Mouse (Mus musculus): ENCODE data around the gene Flna. TPM values are rescaled to one million over a fixed set of nuclear protein-coding genes. Genes with fewer than 3 reads are reported as not detected.
A peak's percentile ranks its signal among the peaks of the same experiment; 100 is the strongest.
"Not testable (repeated sequence)": the region's sequence is repeated elsewhere in the genome, so short reads cannot be mapped to it uniquely, and the experiment has no call there.

Flna gene
- polyA plus RNA-seq, 1 experiment from 2014 or later, result 170 TPM

- no peaks in the 10 kb centered on the region for H3K27me3 ChIP-seq (ENCODE audit: control insufficient read depth, insufficient read depth, low read length)
- H3K4me1 ChIP-seq (ENCODE audit: control insufficient read depth, insufficient read depth, low read length), result no peaks in the 10 kb centered on the region
- H3K9ac ChIP-seq (ENCODE audit: low read depth, low read length), result peak overlapping the region; percentile 70
- peak overlapping the region; percentile 71 for H3K4me2 ChIP-seq
- 40% methylated on average over 3 of the region's 3 CpGs for WGBS (ENCODE audit: insufficient replicate concordance)
- H3K27ac ChIP-seq (ENCODE audit: low read depth, low read length), result peak overlapping the region; percentile 68; the same call in 1 of the 2 replicates
- ATAC-seq (replicated peaks; ENCODE audit: insufficient number of reproducible peaks, low FRiP score, low TSS enrichment), result no peak
- H3K9me3 ChIP-seq (replicated peaks; ENCODE audit: control insufficient read depth, low read length), result no peaks in the 10 kb centered on the region
- H3K4me3 ChIP-seq (ENCODE audit: low read depth, low read length), result peak overlapping the region; percentile 59
- H3K36me3 ChIP-seq (ENCODE audit: control insufficient read depth, insufficient read depth, low read length), result peaks cover 17% of the 10 kb centered on the region
These were observed 5.8 kb downstream of the Flna start for GRCm38 (mm10) chrX:74243807-74244206.

DNA sequence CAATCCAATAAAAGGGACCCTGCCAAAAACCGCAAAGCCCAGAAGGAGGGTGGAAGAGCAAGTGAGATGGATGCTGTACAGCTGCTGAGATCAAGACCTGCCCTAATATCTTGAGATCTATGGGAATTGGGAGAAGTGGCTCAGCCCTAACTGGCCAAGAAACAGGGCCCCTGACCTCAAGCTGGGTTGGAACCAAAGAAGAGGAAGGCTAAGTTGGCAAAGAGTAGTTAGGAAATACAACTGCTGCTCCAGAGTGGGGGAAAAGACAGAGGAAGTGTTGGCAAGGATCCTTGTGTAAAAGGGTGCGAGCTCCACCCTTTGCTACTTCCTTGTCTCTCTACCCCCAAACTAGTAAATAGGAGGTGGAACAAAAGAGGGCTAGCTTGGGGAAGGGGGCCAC is 6.2 kb downstream of the Flna start:
- H3K4me1 ChIP-seq (ENCODE audit: control insufficient read depth, insufficient read depth, low read length), result no peaks in the 10 kb centered on the region
- peaks cover 17% of the 10 kb centered on the region for H3K36me3 ChIP-seq (ENCODE audit: control insufficient read depth, insufficient read depth, low read length)
- H3K4me3 ChIP-seq (ENCODE audit: low read depth, low read length), result peak overlapping the region; percentile 59; the same call in 1 of the 2 replicates
- H3K9me3 ChIP-seq (replicated peaks; ENCODE audit: control insufficient read depth, low read length), result no peaks in the 10 kb centered on the region
- peak overlapping the region; percentile 71 for H3K4me2 ChIP-seq
- 88% methylated on average over 2 of the region's 2 CpGs for WGBS (ENCODE audit: insufficient replicate concordance)
- ATAC-seq (replicated peaks; ENCODE audit: insufficient number of reproducible peaks, low FRiP score, low TSS enrichment), result no peak
- H3K9ac ChIP-seq (ENCODE audit: low read depth, low read length), result peak overlapping the region; percentile 70
- H3K27ac ChIP-seq (ENCODE audit: low read depth, low read length), result no peak overlapping the region; the same call in 1 of the 2 replicates
- H3K27me3 ChIP-seq (ENCODE audit: control insufficient read depth, insufficient read depth, low read length), result no peaks in the 10 kb centered on the region

GRCm38 (mm10) chrX:74240332-74240731 is 9.3 kb downstream of the Flna start:
- H3K27ac ChIP-seq (ENCODE audit: low read depth, low read length), result no peak overlapping the region
- no peak for ATAC-seq (replicated peaks; ENCODE audit: insufficient number of reproducible peaks, low FRiP score, low TSS enrichment)
- no peak overlapping the region for H3K9ac ChIP-seq (ENCODE audit: low read depth, low read length)
- no peaks in the 10 kb centered on the region for H3K9me3 ChIP-seq (replicated peaks; ENCODE audit: control insufficient read depth, low read length)
- peaks cover 25% of the 10 kb centered on the region for H3K36me3 ChIP-seq (ENCODE audit: control insufficient read depth, insufficient read depth, low read length)
- no peak overlapping the region for H3K4me3 ChIP-seq (ENCODE audit: low read depth, low read length)
- no peaks in the 10 kb centered on the region for H3K27me3 ChIP-seq (ENCODE audit: control insufficient read depth, insufficient read depth, low read length)
- no peak overlapping the region for H3K4me2 ChIP-seq
- 88% methylated on average over 4 of the region's 4 CpGs for WGBS (ENCODE audit: insufficient replicate concordance)
- H3K4me1 ChIP-seq (ENCODE audit: control insufficient read depth, insufficient read depth, low read length), result no peaks in the 10 kb centered on the region

DNA sequence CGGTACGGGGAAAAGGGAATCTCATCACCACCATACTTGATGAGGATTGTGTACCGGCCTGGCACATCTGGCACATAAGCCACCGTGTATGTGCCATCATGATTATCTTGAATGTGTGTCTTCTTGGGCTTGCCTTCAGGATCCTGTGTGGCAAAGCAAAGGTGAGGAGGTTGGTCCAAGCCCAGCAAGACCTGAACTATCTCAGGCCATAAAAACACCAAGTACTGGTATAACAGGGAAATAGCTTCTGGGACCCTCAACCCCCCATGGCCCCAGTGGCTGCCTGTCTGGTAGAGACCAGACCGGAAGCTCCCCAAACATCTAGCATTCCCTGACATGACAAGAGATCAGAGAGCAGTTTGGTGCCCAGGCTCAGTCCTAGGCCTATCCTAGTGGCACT is 16.4 kb downstream of the Flna start:
- H3K27me3 ChIP-seq (ENCODE audit: control insufficient read depth, insufficient read depth, low read length), result no peaks in the 10 kb centered on the region
- H3K4me2 ChIP-seq, result no peak overlapping the region
- no peak for ATAC-seq (replicated peaks; ENCODE audit: insufficient number of reproducible peaks, low FRiP score, low TSS enrichment)
- peaks cover 34% of the 10 kb centered on the region for H3K36me3 ChIP-seq (ENCODE audit: control insufficient read depth, insufficient read depth, low read length)
- no peaks in the 10 kb centered on the region for H3K4me1 ChIP-seq (ENCODE audit: control insufficient read depth, insufficient read depth, low read length)
- H3K9ac ChIP-seq (ENCODE audit: low read depth, low read length), result no peak overlapping the region
- H3K4me3 ChIP-seq (ENCODE audit: low read depth, low read length), result no peak overlapping the region
- H3K27ac ChIP-seq (ENCODE audit: low read depth, low read length), result no peak overlapping the region
- WGBS (ENCODE audit: insufficient replicate concordance), result 86% methylated on average over 5 of the region's 5 CpGs
- H3K9me3 ChIP-seq (replicated peaks; ENCODE audit: control insufficient read depth, low read length), result no peaks in the 10 kb centered on the region

DNA sequence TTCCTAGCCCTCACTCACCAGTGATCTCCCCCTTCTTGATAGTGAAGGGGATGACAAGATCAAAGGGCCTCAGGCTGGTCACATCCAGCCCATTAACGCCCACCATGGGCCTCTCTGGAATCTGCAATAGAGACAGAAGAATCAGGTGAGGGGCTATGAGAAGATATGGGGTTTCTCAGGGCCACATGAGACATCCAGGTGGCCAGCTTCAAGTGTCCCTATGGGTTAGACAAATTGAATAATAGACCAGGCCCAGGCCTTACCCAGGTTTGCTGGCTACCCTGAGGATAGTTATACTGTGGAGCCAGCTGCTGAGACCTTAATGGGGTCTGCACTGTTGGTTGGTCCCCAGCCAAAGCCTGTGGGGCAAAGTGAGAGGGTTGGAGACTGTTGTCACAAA is 19.6 kb downstream of the Flna start:
- Histone ChIP-seq H3K27me3 (ENCODE audit: control insufficient read depth, insufficient read depth, low read length) (no peaks in the 10 kb centered on the region), H3K4me1 (ENCODE audit: control insufficient read depth, insufficient read depth, low read length) (no peaks in the 10 kb centered on the region), H3K4me3 (ENCODE audit: low read depth, low read length) (no peak overlapping the region), H3K36me3 (ENCODE audit: control insufficient read depth, insufficient read depth, low read length) (peaks cover 25% of the 10 kb centered on the region), H3K9ac (ENCODE audit: low read depth, low read length) (no peak overlapping the region), H3K4me2 (no peak overlapping the region), H3K27ac (ENCODE audit: low read depth, low read length) (no peak overlapping the region), H3K9me3 (replicated peaks; ENCODE audit: control insufficient read depth, low read length) (no peaks in the 10 kb centered on the region)
- 44% methylated on average over 1 of the region's 1 CpGs for WGBS (ENCODE audit: insufficient replicate concordance)
- ATAC-seq (replicated peaks; ENCODE audit: insufficient number of reproducible peaks, low FRiP score, low TSS enrichment), result no peak

DNA sequence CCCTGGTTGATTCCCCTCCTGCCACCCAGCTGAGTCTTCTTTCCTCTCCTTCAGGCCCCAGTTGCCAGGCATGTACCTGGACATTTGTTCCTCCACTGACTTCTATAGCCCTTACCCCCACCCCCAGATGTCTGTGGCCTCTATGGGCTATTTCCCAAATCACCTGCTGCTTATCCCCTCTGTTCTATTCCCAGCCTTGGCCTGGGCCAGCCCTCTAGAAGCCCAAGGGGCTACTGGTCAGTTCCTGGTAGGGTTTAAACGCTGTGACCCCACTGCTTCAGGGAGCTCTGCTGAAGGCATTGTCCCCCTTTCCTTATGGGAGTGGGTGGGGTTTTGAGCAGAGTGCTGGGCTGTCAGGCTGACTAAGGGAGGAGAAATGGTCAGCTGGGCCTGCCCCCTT is 29.5 kb downstream of the Flna start:
- ATAC-seq (replicated peaks; ENCODE audit: insufficient number of reproducible peaks, low FRiP score, low TSS enrichment); H3K4me3 ChIP-seq (ENCODE audit: low read depth, low read length); H3K4me2 ChIP-seq; H3K27me3 ChIP-seq (ENCODE audit: control insufficient read depth, insufficient read depth, low read length); H3K4me1 ChIP-seq (ENCODE audit: control insufficient read depth, insufficient read depth, low read length); H3K9ac ChIP-seq (ENCODE audit: low read depth, low read length); H3K27ac ChIP-seq (ENCODE audit: low read depth, low read length); H3K9me3 ChIP-seq (replicated peaks; ENCODE audit: control insufficient read depth, low read length); H3K36me3 ChIP-seq (ENCODE audit: control insufficient read depth, insufficient read depth, low read length): not testable (repeated sequence)
- 41% methylated on average over 1 of the region's 1 CpGs for WGBS (ENCODE audit: insufficient replicate concordance)

GRCm38 (mm10) chrX:74219449-74219848 is 30.2 kb downstream of the Flna start:
- Histone ChIP-seq H3K36me3 (ENCODE audit: control insufficient read depth, insufficient read depth, low read length) (peaks cover 4% of the 10 kb centered on the region), H3K27me3 (ENCODE audit: control insufficient read depth, insufficient read depth, low read length) (no peaks in the 10 kb centered on the region), H3K4me3 (ENCODE audit: low read depth, low read length) (no peak overlapping the region), H3K9me3 (replicated peaks; ENCODE audit: control insufficient read depth, low read length) (no peaks in the 10 kb centered on the region), H3K4me1 (ENCODE audit: control insufficient read depth, insufficient read depth, low read length) (no peaks in the 10 kb centered on the region), H3K4me2 (no peak overlapping the region), H3K27ac (ENCODE audit: low read depth, low read length) (no peak overlapping the region), H3K9ac (ENCODE audit: low read depth, low read length) (no peak overlapping the region)
- ATAC-seq (replicated peaks; ENCODE audit: insufficient number of reproducible peaks, low FRiP score, low TSS enrichment), result no peak
- 50% methylated on average over 13 of the region's 13 CpGs for WGBS (ENCODE audit: insufficient replicate concordance)

GRCm38 (mm10) chrX:74218496-74218895 is 31.1 kb downstream of the Flna start:
- no peaks in the 10 kb centered on the region for H3K9me3 ChIP-seq (replicated peaks; ENCODE audit: control insufficient read depth, low read length)
- peaks cover 2% of the 10 kb centered on the region; the same call in 1 of the 2 replicates for H3K36me3 ChIP-seq (ENCODE audit: control insufficient read depth, insufficient read depth, low read length)
- no peaks in the 10 kb centered on the region for H3K4me1 ChIP-seq (ENCODE audit: control insufficient read depth, insufficient read depth, low read length)
- no peak overlapping the region for H3K4me2 ChIP-seq
- no peak overlapping the region for H3K4me3 ChIP-seq (ENCODE audit: low read depth, low read length)
- no peaks in the 10 kb centered on the region for H3K27me3 ChIP-seq (ENCODE audit: control insufficient read depth, insufficient read depth, low read length)
- ATAC-seq (replicated peaks; ENCODE audit: insufficient number of reproducible peaks, low FRiP score, low TSS enrichment), result no peak
- 81% methylated on average over 4 of the region's 4 CpGs for WGBS (ENCODE audit: insufficient replicate concordance)
- H3K27ac ChIP-seq (ENCODE audit: low read depth, low read length), result no peak overlapping the region
- no peak overlapping the region for H3K9ac ChIP-seq (ENCODE audit: low read depth, low read length)

DNA sequence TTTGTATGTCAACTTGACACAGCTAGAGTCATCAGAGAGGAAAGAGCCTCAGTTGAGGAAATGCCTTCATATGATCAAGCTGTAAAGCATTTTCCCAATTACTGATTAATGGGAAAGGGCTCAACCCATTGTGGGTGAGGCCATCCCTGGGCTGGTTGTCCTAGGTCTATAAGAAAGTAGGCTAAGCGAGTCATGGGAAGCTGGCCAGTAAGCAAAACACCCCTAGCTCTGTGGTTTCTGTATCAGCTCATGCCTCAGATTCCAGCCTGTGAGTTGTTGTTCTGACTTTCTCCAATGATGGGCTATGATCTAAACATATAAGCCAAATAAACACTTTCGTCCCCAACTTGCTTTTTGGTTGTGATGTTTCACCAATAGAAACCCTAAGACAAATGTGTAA is 46.1 kb downstream of the Flna start:
- no peak overlapping the region for H3K4me2 ChIP-seq
- H3K27me3 ChIP-seq (ENCODE audit: control insufficient read depth, insufficient read depth, low read length), result no peaks in the 10 kb centered on the region
- no peak for ATAC-seq (replicated peaks; ENCODE audit: insufficient number of reproducible peaks, low FRiP score, low TSS enrichment)
- H3K9me3 ChIP-seq (replicated peaks; ENCODE audit: control insufficient read depth, low read length), result no peaks in the 10 kb centered on the region
- H3K9ac ChIP-seq (ENCODE audit: low read depth, low read length), result no peak overlapping the region
- no peaks in the 10 kb centered on the region for H3K4me1 ChIP-seq (ENCODE audit: control insufficient read depth, insufficient read depth, low read length)
- 78% methylated on average over 2 of the region's 2 CpGs for WGBS (ENCODE audit: insufficient replicate concordance)
- H3K27ac ChIP-seq (ENCODE audit: low read depth, low read length), result no peak overlapping the region
- H3K36me3 ChIP-seq (ENCODE audit: control insufficient read depth, insufficient read depth, low read length), result no peaks in the 10 kb centered on the region
- no peak overlapping the region for H3K4me3 ChIP-seq (ENCODE audit: low read depth, low read length)

Measured in heart, embryonic 11.5 days (tissue).